Mouse (Mus musculus): Measurements from ENCODE around the gene Ctnnbip1.
A peak's percentile ranks its signal among the peaks of the same experiment; 100 is the strongest.

The Ctnnbip1 gene

DNA sequence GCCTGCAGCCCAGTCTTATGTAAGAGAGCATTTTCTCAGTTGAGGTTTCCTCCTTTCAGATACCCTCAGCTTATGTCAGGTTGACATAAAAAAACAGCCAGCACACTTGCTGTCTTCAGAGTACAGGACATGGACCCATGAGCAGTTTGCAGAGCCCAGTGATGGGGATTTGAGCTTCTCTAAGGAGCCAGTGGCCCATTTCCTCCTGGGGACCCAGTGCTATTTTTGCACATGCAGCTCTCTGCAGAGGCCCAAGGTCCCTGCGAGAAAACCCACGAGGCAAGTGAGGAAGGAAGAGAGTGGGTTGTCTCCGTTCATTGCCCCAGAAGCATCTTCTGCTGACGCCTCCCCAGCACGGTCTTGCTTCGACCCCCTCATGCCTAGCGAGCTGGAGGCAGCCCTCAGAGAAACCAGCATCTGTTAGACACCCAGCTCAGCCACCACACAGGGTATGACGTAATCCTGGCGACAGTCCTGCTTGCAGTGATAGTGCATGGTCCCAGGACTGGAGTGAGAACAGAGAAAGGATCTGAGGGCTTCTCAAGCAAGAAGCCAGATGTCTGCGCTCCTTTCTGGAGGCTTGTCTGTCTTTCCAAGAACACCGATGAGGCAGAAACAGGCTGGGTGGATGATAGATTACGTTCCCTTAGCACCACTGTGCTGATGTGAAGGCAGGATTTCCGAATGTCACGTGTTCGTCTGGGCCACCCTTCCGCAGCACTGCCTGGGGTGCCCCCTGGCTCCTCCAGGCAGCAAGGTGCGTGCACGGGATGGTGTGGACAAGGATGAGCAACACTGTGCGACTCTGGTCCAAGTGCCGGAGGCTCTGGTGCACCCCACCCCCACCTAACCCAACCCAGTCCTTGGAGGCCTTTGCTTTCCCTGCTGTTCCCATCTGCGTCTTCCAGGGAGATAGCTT is 44.2 kb downstream of the Ctnnbip1 start:
- DNase-seq (ENCODE audit: low read depth, low spot score) = no peak

DNA sequence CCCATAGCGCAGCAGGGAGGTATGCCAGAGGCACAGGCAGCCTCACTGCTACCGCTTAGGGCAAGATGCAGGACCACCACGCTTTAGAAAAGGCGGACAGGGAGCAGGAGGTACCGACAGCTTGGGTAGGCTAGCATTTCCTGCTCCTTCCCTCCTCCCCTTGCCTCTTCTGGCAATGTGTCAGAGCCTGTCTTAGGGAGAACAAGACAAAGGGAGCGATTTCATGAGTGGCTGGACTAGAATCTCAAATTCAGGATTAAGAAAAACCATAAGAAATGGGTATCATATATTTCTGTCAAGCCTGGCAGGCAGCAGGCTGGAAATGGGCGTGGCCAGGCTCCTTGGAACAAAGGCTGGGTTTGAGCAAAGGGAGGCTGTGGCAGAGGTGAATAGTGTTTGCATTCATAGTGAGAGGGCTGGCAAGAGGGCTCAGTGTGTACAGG is 44.9 kb downstream of the Ctnnbip1 start:
- DNase-seq (ENCODE audit: low read depth, low spot score) = no peak

- no peak for DNase-seq (ENCODE audit: low read depth, low spot score)
These were observed 45.9 kb downstream of the Ctnnbip1 start for GRCm38 (mm10) chr4:149563941-149564361.

GRCm38 (mm10) chr4:149564452-149565407 is 46.7 kb downstream of the Ctnnbip1 start:
- DNase-seq (ENCODE audit: low read depth, low spot score) = peak; percentile 78

DNA sequence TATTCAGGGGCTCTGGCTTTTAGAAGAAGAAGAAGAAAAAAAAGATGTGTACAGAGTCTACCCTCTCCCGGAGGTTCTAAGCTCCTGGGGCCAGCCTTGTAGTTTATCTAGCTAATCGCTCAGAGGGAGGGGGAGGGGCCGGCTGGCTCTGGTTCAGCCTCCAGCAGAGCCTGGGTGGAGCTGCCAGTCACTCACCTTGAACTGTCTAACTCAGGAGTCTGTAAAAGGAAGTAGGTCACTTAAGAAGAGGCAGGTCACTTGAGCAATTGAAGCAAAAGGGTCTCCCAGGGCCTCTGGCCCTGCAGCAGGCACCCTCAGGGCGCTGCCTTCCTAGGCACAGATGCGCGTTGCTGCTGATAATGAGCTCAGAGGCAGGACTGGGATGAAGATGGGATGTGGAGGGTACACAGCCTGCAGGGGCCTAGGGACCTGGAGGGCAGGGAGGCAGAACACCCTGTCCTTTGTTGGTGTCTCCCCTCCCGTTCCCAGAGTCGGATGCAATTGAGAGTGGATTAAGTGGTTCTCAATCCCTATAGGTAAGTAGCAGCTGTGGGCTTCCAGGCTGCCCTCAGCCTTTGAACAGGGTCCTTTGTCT is 49.5 kb downstream of the Ctnnbip1 start:
- no peak for DNase-seq (ENCODE audit: low read depth, low spot score)

GRCm38 (mm10) chr4:149568622-149569021 is 50.6 kb downstream of the Ctnnbip1 start:
- no peak for DNase-seq (ENCODE audit: low read depth, low spot score)

- DNase-seq (ENCODE audit: low read depth, low spot score) = no peak
These were observed 51.9 kb downstream of the Ctnnbip1 start for GRCm38 (mm10) chr4:149569781-149570497.

- DNase-seq (ENCODE audit: low read depth, low spot score) = no peak
These were observed 52.4 kb downstream of the Ctnnbip1 start for GRCm38 (mm10) chr4:149570498-149570863.

- DNase-seq (ENCODE audit: low read depth, low spot score) = no peak
These were observed 53.2 kb downstream of the Ctnnbip1 start for GRCm38 (mm10) chr4:149571209-149571608.

DNA sequence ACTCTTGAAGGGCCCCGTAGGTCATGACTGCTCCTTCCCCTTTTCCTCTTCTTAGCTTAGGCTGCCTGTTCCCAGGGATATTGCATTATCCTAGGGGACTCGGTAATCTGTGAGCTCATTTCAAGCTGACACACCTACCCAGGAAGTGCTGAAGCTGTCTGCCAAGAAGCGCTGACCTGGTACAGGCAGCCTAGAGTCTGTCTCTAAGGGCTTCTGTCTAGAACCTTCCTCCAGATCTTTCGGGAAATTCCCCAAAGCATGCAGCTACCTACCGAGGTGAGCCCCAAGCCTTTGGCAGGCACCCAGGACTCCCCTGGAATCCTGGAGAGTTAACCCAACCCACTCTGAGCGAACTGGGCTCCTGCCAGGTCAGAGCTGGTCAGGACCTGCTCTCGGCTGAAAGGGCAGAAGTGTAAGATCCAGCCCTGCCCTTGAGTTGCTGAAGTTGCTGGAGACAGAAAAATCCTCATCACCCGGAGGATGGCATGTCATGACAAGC is 53.7 kb downstream of the Ctnnbip1 start:
- DNase-seq (ENCODE audit: low read depth, low spot score) = no peak

DNA sequence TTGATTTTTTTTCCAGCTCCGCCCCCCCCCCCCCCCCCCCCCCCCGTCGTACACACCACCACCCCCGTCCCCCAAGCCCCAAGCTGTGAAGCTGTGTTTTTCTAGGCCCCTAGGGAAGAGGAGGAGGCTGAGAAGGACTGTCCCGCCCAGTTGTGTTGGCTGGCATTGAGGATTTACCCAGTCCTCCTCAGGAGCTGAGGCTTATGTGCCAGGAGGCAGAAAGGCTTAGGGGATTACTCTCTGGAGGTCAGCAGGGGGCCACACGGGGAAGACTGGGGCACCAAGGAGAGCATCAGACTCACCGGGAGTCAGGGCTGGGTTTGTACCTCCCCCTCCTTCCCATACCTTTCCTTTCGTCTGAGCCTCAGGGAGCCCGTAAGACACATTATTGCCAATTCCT is 54.4 kb downstream of the Ctnnbip1 start:
- no peak for DNase-seq (ENCODE audit: low read depth, low spot score)

DNA sequence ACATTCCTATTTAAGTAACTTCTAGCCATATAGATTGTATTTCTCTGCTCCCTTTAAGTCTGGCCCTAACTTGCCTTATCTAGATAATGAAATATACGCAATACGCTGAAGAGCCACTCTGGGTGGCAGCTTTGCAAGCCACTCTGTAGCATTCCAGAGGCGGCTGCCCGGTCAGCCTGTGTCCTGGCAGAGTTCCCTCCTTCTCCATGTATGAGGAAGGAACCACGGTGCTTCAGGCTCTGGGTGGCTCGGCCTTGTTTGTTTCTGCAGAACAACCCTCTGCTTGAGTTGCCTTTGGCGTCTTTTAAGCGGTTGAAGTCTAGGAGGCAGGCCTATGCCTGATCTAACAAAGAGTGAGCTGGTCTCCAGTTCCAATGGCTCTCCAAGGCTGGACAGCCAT is 54.8 kb downstream of the Ctnnbip1 start:
- no peak for DNase-seq (ENCODE audit: low read depth, low spot score)

DNA sequence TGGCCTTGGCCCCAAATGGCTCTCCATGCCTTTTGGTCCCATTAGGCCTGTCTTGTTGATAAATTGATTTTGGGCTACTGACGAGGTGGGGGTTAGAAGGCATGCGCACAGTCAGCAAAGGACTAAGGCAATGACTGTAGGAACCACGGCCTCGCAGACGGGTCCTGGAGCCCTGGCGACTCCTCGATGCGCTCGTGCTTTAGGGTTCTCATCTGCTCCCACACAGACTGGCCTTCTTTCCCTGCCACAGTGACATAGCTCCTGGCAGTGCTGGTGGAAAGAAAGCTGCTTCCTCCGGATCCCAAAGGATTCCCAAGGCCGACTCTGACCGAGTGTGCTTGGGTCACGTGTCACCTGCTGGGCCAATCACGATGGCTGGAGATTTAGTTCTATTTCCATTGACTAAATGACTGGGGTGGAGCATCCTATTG is 56.4 kb downstream of the Ctnnbip1 start:
- no peak for DNase-seq (ENCODE audit: low read depth, low spot score)

DNA sequence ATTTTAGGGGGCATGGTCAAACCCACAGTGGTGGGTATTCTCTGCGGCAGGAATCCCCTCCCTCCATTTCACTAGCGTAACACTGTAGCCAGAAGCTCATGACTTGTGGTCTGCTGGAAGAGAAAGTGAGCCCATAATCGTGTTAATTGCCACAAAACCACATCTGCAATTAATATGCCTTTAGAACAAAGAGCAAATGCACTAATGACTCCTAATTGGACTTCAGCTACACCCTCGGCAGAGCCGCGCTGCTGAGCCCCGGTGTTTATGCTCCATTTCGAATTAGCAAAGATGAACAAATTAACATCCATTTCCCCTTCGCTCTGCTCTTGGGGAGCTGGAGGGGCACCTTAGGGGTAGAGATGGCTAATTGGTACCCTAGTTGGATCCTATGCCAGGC is 58.0 kb downstream of the Ctnnbip1 start:
- DNase-seq (ENCODE audit: low read depth, low spot score) = no peak

DNA sequence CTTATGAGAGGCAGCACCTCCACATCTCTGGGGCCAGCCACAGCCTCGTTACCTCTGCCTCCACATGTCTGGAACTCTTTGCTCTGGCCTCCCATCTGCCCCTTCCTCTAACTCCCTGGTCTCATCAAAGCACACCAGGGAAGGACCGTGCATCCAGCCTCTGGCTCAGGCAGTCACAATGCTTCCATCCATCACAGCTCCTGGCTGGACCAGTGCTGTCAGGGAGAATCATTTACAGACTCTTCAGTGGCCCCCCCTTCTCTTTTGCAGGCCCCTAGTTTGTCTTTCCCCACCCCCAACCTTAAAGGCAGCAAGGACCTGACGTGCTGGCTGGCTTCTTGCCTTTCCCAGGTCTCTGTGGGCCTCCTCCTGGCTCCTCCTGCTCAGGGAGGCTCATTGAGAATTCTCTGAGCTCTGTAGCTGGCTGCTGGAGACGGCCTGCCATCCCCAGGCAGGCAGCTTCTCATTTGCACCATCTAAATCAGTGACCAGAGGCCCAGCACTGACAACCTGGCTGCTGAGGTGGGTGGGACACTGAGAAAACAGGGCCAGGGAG is 59.0 kb downstream of the Ctnnbip1 start:
- no peak for DNase-seq (ENCODE audit: low read depth, low spot score)

GRCm38 (mm10) chr4:149578085-149578681 is 60.1 kb downstream of the Ctnnbip1 start:
- no peak for DNase-seq (ENCODE audit: low read depth, low spot score)

DNA sequence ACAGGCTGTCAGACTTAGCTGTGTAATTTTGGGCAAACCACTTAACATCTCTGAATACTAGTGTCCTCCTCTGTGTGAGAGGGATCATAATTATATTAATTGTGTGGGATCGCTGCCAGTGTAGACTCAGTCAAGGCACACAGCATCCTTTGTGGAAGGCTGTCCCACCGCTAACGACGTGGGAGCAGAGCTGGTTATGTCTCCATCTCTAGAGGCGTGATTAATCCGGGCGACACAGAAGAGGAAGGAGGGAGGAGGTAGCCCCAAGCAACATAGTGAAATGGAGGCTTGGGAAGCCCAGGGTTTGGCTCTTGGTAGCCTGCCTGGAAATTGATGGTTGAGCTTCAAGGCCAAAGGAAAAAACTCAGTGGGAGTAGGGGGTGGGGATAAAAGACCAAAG is 60.8 kb downstream of the Ctnnbip1 start:
- no peak for DNase-seq (ENCODE audit: low read depth, low spot score)

GRCm38 (mm10) chr4:149585236-149585635 is 67.2 kb downstream of the Ctnnbip1 start:
- no peak for DNase-seq (ENCODE audit: low read depth, low spot score)

DNA sequence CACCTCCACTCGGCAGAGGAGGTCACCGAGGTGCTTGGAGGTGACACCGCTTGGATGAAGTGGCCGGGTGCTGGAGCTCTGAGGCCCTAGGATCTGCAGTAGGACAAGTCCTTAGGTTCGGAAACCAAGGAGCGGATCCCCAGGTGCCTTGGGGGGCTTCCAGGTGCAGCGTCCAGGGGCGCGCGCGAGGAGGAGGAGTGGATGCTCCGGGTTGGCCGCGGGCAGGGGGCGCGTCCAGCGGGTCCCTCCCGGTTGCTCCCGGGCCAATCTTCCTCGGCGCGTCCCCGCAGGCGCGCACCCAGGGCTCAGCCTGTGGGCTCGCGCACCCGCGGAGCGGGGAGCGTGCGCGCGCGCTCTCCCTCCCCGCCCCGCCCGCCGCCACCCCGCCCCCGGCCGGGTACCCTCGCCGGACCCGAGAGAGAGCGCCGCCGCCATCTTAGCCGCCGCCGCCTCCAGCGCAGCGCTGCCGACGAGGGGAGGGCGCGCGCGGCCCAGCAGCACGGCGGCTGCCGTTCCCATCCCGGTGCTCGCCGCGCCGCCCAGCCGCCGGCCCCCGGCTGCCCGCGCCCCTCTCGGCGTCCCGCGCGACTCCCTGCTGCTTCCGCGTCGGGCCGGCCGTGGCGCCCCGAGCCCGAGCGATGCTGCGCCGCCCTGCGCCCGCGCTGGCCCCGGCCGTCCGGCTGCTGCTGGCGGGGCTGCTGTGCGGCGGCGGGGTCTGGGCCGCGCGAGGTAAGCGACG is 68.2 kb downstream of the Ctnnbip1 start, which contains the start of gene Clstn1:
TSS of gene Clstn1 (plus strand) at position 425 of the 739 bp plus-strand sequence.
- peak; percentile 83 for DNase-seq (ENCODE audit: low read depth, low spot score)
